Mouse (Mus musculus) adrenal gland, postnatal 10 days (tissue): ENCODE data around the gene Pik3r1. TPM values are rescaled to one million over a fixed set of nuclear protein-coding genes. Genes with fewer than 3 reads are reported as not detected.
A peak's percentile ranks its signal among the peaks of the same experiment; 100 is the strongest.

ENCODE experiments used
- DNase-seq: peaks from one replicate; pipeline ENCODE4 v3.0.0; 2021; ENCODE audit warnings: mixed read lengths
- total RNA-seq, 2 experiments: library from RNA; stranded (reverse); gene quantifications; 2 replicates each; pipeline ENCODE4 v1.2.3; 2021

Pik3r1 gene
- total RNA-seq, 2 experiments from 2014 or later = 82.7 to 83.1 TPM

- peak; percentile 70 for DNase-seq
Measured at GRCm38 (mm10) chr13:101738769-101739168, 29.2 kb downstream of the Pik3r1 start.

- DNase-seq = no peak
Measured at GRCm38 (mm10) chr13:101736521-101737387, 31.3 kb downstream of the Pik3r1 start.

- DNase-seq = no peak
Measured at GRCm38 (mm10) chr13:101735364-101736120, 32.5 kb downstream of the Pik3r1 start.

GRCm38 (mm10) chr13:101734227-101734626 is 33.8 kb downstream of the Pik3r1 start:
- no peak for DNase-seq

- DNase-seq = no peak
Measured at GRCm38 (mm10) chr13:101732675-101733074, 35.3 kb downstream of the Pik3r1 start.

- no peak for DNase-seq
Measured at GRCm38 (mm10) chr13:101731777-101732176, 36.2 kb downstream of the Pik3r1 start.

GRCm38 (mm10) chr13:101730351-101730750 is 37.7 kb downstream of the Pik3r1 start:
- no peak for DNase-seq

- DNase-seq = no peak
Measured at GRCm38 (mm10) chr13:101729248-101730055, 38.6 kb downstream of the Pik3r1 start.

- peak; percentile 66 for DNase-seq
Measured at GRCm38 (mm10) chr13:101728816-101729215, 39.2 kb downstream of the Pik3r1 start.

GRCm38 (mm10) chr13:101728300-101728699 is 39.7 kb downstream of the Pik3r1 start:
- DNase-seq = no peak

- DNase-seq = no peak
Measured at GRCm38 (mm10) chr13:101727837-101728236, 40.2 kb downstream of the Pik3r1 start.

GRCm38 (mm10) chr13:101726922-101727321 is 41.1 kb downstream of the Pik3r1 start:
- DNase-seq = no peak

- peak; percentile 61 for DNase-seq
Measured at GRCm38 (mm10) chr13:101721901-101722595, 46.0 kb downstream of the Pik3r1 start.

GRCm38 (mm10) chr13:101721154-101721553 is 46.9 kb downstream of the Pik3r1 start:
- DNase-seq = no peak

GRCm38 (mm10) chr13:101719312-101719870 is 48.6 kb downstream of the Pik3r1 start:
- peak; percentile 87 for DNase-seq

GRCm38 (mm10) chr13:101718744-101719143 is 49.3 kb downstream of the Pik3r1 start:
- DNase-seq = no peak

GRCm38 (mm10) chr13:101717836-101718235 is 50.2 kb downstream of the Pik3r1 start:
- DNase-seq = no peak

GRCm38 (mm10) chr13:101713429-101714088 is 54.5 kb downstream of the Pik3r1 start:
- no peak for DNase-seq

GRCm38 (mm10) chr13:101712720-101713428 is 55.1 kb downstream of the Pik3r1 start:
- no peak for DNase-seq

GRCm38 (mm10) chr13:101712099-101712498 is 55.9 kb downstream of the Pik3r1 start:
- DNase-seq = no peak
